Mouse (Mus musculus) cortical plate, adult 2 months (tissue): ENCODE data around the gene Atic. TPM values are rescaled to one million over a fixed set of nuclear protein-coding genes. Genes with fewer than 3 reads are reported as not detected.

Experiments used
- H3K27ac ChIP-seq: fragments of 200-500 bp; 2 replicates; pipeline ENCODE4 v1.5.1; 2012; ENCODE audit warnings: low read length, control low read depth, inconsistent platforms; ENCODE audit not compliant: insufficient read depth
- H3K4me1 ChIP-seq: fragments of 200-500 bp; 2 replicates; pipeline ENCODE4 v1.6.1; 2011; ENCODE audit warnings: low read length; ENCODE audit not compliant: control insufficient read depth, insufficient read depth
- H3K4me3 ChIP-seq: fragments of 200-500 bp; 2 replicates; pipeline ENCODE4 v1.5.1; 2011; ENCODE audit warnings: mild to moderate bottlenecking, low read length, control low read depth; ENCODE audit not compliant: insufficient read depth
- CTCF ChIP-seq: fragments of 200-500 bp; IDR thresholded peaks from 2 replicates; pipeline ENCODE4 v1.5.1; 2011; ENCODE audit warnings: mild to moderate bottlenecking, control low read depth, low read length; ENCODE audit not compliant: insufficient read depth; ENCODE audit errors: extremely low read depth
- POLR2A ChIP-seq: fragments of 200-500 bp; IDR thresholded peaks from 2 replicates; pipeline ENCODE4 v1.6.1; 2011; ENCODE audit warnings: mild to moderate bottlenecking, low read length, control low read depth; ENCODE audit not compliant: insufficient read depth; ENCODE audit errors: extremely low read depth
- polyA plus RNA-seq: library from polyadenylated mRNA; depleted of rRNA; stranded (reverse); fragments of >200 nt; gene quantifications from 2 replicates; pipeline ENCODE4 v1.2.3, GENCODE M21; 2012

The Atic gene
- polyA plus RNA-seq, 1 experiment: 23.1 TPM

DNA sequence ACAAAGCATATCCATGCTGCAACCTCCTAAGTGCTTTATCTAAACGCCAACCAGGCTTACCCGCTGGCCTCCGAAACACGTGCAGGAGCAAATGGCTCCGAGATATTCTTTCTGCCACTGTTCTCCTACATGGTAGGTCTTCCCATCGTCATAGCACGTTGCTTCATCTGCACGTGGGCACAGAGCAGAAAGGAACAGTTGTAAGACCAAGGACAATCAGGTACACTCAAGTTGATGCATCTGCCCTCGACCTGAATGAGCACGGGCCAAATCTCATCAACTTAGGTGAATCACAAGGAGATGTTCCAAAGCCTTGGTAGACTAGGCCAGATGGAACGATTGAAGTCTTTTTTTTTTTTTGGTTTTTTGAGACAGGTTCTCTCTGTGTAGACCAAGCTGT lies 33.1 kb downstream of the Atic start:
- no peaks in the 10 kb centered on the region for H3K4me1 ChIP-seq
- no peak overlapping the region for H3K27ac ChIP-seq
- no peak for TF ChIP-seq POLR2A
- no peak for TF ChIP-seq CTCF
- no peak overlapping the region for H3K4me3 ChIP-seq

- Histone ChIP-seq H3K4me1 (no peaks in the 10 kb centered on the region), H3K4me3 (no peak overlapping the region), H3K27ac (no peak overlapping the region)
- no peak for TF ChIP-seq CTCF
- TF ChIP-seq POLR2A: no peak
These were observed 36.2 kb downstream of the Atic start for GRCm38 (mm10) chr1:71593184-71593583.

DNA sequence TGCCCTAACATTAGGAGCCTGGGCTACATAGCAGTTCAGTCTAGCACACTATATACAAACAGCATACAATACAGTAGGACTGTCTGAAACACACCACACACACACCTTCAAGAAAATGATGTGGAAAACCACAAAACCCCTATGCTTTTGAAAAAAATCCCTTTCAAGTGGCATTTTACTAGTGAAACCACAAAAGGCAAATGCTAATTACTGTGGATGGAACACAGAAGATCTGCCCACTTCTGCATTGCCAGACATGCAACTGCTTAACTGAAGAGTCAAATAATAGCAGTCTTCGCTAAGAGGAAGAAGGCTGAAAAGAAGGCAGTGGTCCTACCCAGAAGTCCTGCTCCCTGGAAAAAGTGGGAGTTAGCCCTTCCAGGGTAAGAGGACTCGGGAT lies 37.3 kb downstream of the Atic start:
- Histone ChIP-seq H3K4me1 (no peaks in the 10 kb centered on the region), H3K4me3 (no peak overlapping the region), H3K27ac (no peak overlapping the region)
- no peak for TF ChIP-seq CTCF
- TF ChIP-seq POLR2A: no peak

GRCm38 (mm10) chr1:71595365-71595764 lies 38.4 kb downstream of the Atic start:
- Histone ChIP-seq H3K4me3 (no peak overlapping the region), H3K4me1 (no peaks in the 10 kb centered on the region), H3K27ac (no peak overlapping the region)
- TF ChIP-seq CTCF (no peak), POLR2A (no peak)

- Histone ChIP-seq H3K27ac (no peak overlapping the region), H3K4me3 (no peak overlapping the region), H3K4me1 (no peaks in the 10 kb centered on the region)
- no peak for TF ChIP-seq CTCF
- no peak for TF ChIP-seq POLR2A
These were observed 48.8 kb downstream of the Atic start for GRCm38 (mm10) chr1:71605751-71606150.

DNA sequence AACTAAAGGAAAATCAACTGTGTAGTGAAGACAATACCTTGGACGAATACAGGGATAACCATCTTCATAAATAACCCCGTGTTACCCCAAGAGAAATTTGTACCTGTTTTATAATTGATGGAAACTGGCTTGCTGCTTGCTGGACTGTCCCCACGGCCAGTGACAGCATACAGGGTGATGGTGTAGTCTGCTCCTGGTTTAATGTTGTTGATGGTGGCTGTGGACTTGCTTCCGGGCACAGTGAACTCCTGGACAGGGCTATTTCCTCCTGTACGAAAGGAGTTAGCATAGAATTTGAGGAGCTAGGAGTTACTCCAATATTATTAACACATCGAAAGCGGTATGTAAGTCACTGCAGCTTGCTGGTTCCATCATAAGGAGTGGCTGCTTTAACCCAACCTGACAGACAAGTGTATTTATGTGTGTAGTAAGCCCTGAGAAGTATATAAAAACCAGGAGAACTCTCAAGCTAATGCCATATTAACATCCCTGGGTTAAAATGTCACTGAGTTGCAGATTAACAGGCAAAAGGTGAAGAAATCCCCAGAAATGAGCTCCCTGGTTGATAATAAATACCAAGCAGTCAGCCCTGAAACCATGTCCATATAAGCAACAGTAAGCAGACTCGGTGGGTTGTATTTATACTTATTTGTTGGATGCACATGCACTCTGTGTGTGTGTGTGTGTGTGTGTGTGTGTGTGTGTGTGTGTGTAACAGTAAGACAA lies 49.8 kb downstream of the Atic start:
- no peak overlapping the region for H3K4me3 ChIP-seq
- TF ChIP-seq CTCF (no peak), POLR2A (no peak)
- no peak overlapping the region for H3K27ac ChIP-seq
- H3K4me1 ChIP-seq: no peaks in the 10 kb centered on the region

DNA sequence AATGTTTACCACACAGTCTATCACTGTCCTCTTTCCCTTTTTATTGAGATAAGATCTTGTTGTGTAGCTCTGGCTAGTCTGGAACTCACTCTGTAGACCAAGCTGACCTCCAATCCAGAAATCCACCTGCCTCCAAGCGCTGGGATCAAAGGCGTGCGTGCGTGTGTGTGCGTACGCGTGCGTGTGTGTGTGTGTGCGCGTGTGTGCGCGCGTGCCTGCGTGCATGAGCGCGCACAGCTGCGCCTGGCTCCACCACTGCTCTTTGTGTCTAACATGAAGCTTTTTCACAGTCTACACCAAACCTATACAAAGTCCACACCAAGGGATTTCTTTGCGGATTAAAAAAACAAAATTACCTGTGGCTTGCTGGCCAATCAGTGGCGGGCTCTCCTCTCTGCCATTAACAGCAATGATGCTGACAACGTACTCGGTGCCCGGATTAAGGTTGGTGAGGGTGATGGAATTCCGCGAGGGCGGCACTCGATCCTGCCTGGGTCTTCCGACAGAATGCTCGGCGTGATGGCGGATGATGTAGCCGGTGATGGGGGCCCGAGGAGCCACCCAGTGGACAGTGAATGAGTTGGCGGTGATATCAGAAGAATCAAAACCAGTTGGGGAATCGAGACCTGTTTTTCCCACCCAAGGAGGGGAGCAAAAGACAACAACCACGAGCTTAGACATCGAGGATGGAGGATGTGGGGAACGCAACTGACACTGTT lies 52.3 kb downstream of the Atic start:
- Histone ChIP-seq H3K4me1 (no peaks in the 10 kb centered on the region), H3K4me3 (no peak overlapping the region), H3K27ac (no peak overlapping the region)
- no peak for TF ChIP-seq CTCF
- TF ChIP-seq POLR2A: no peak

DNA sequence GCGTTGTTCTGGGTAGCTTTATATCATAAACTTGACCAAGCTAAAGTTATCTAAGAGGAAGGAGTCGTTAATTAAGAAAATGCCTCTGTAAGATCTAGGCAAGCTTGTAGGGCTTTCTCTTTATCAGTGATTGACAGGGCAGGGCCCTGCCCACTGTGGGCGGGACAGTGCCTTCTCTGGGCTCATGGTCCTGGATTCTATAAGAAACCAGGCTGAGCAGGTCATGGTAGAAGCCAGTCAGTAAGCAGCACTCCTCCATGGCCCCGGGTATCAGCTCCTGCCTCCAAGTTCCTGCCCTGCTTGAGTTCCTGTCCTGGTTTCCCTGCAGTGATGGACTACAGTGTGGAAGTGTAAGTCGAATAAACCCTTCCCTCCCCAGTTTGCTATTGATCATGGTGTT lies 53.0 kb downstream of the Atic start:
- H3K4me1 ChIP-seq: no peaks in the 10 kb centered on the region
- no peak for TF ChIP-seq POLR2A
- TF ChIP-seq CTCF: no peak

GRCm38 (mm10) chr1:71612256-71612655 lies 55.3 kb downstream of the Atic start:
- Histone ChIP-seq H3K4me1 (no peaks in the 10 kb centered on the region), H3K27ac (no peak overlapping the region), H3K4me3 (no peak overlapping the region)
- TF ChIP-seq CTCF (no peak), POLR2A (no peak)

More for the DNA sequence above, 53.0 kb downstream of the Atic start:
- Histone ChIP-seq H3K4me3 (no peak overlapping the region), H3K27ac (no peak overlapping the region)

GRCm38 (mm10) chr1:71614545-71615246 lies 57.7 kb downstream of the Atic start:
- TF ChIP-seq CTCF (no peak), POLR2A (no peak)
- Histone ChIP-seq H3K4me1 (no peaks in the 10 kb centered on the region), H3K27ac (no peak overlapping the region), H3K4me3 (no peak overlapping the region)
